Mouse (Mus musculus) heart, adult 18-20 months (tissue): Measurements from ENCODE around the gene Pla2g2d. TPM values are rescaled to one million over a fixed set of nuclear protein-coding genes. Genes with fewer than 3 reads are reported as not detected.

Experiments used
- DNase-seq, 2 experiments: peaks; one replicate each; pipeline ENCODE4 v3.0.0; 2021 to 2022; ENCODE audit warnings: mixed read lengths in 1 of 2
- long read RNA-seq, 2 experiments: library from polyadenylated mRNA; stranded (forward); transcript quantifications; one replicate each; pipeline ENCODE4 v2.0.0; 2021
- total RNA-seq, 2 experiments: library from RNA; stranded (reverse); gene quantifications; 2 replicates each; pipeline ENCODE4 v1.2.3; 2021

Gene Pla2g2d
- 1 to 10 TPM; 1.2 to 6.4 TPM for total RNA-seq
- long read RNA-seq, experiment 1, partial matches to known transcripts: 0 of 2 reads
- long read RNA-seq, experiment 1, other reads (novel, unspliced or antisense): 0 of 2 reads
- long read RNA-seq, experiment 2, transcript Pla2g2d-201 (4 exons, 2,167 nt): major isoform, 5 of 5 reads
- long read RNA-seq, experiment 2, partial matches to known transcripts: 0 of 5 reads
- long read RNA-seq, experiment 2, other reads (novel, unspliced or antisense): 0 of 5 reads

GRCm38 (mm10) chr4:138775435-138775834 lies at the start of gene Pla2g2d:
Pla2g2d (plus strand) TSS chr4:138775735.
- no peak for DNase-seq

- DNase-seq: peak; percentile 10 to 17
These were observed 49.8 kb upstream of the Pla2g2d start for GRCm38 (mm10) chr4:138725751-138726150.

- DNase-seq: peak; percentile 29 to 54
These were observed 46.4 kb upstream of the Pla2g2d start for GRCm38 (mm10) chr4:138729018-138729703.

- no peak for DNase-seq
These were observed 41.4 kb upstream of the Pla2g2d start for GRCm38 (mm10) chr4:138734105-138734504.

GRCm38 (mm10) chr4:138734863-138735262 lies 40.7 kb upstream of the Pla2g2d start:
- no peak for DNase-seq

GRCm38 (mm10) chr4:138737031-138737430 lies 38.5 kb upstream of the Pla2g2d start, which contains the start of gene Ubxn10:
Ubxn10 (minus strand) TSS chr4:138737167.
- DNase-seq: no peak

- no peak for DNase-seq
These were observed 36.2 kb upstream of the Pla2g2d start for GRCm38 (mm10) chr4:138739136-138739851.

- DNase-seq: no peak
These were observed 29.7 kb upstream of the Pla2g2d start for GRCm38 (mm10) chr4:138745884-138746283.

GRCm38 (mm10) chr4:138746866-138747265 lies 28.7 kb upstream of the Pla2g2d start:
- DNase-seq: no peak

- DNase-seq: no peak
These were observed 27.7 kb upstream of the Pla2g2d start for GRCm38 (mm10) chr4:138747851-138748250.

- peak; percentile 49 to 67 for DNase-seq
These were observed 27.0 kb upstream of the Pla2g2d start for GRCm38 (mm10) chr4:138748369-138749072.

GRCm38 (mm10) chr4:138752603-138753002 lies 22.9 kb upstream of the Pla2g2d start:
- no peak for DNase-seq

- DNase-seq: peak in 1 of 2 experiments; percentile 32
These were observed 21.9 kb upstream of the Pla2g2d start for GRCm38 (mm10) chr4:138753608-138754007.

GRCm38 (mm10) chr4:138754432-138754831 lies 21.1 kb upstream of the Pla2g2d start:
- DNase-seq: no peak

GRCm38 (mm10) chr4:138755439-138755838 lies 20.1 kb upstream of the Pla2g2d start:
- DNase-seq: no peak

GRCm38 (mm10) chr4:138755983-138756382 lies 19.6 kb upstream of the Pla2g2d start:
- no peak for DNase-seq

- no peak for DNase-seq
These were observed 18.1 kb upstream of the Pla2g2d start, which contains the start of gene Pla2g2f for GRCm38 (mm10) chr4:138757416-138757815. Pla2g2f (minus strand) TSS chr4:138757626.

GRCm38 (mm10) chr4:138762266-138762665 lies 13.3 kb upstream of the Pla2g2d start:
- DNase-seq: no peak

GRCm38 (mm10) chr4:138771970-138772369 lies 3.6 kb upstream of the Pla2g2d start:
- no peak for DNase-seq

- no peak for DNase-seq
These were observed 3.1 kb upstream of the Pla2g2d start for GRCm38 (mm10) chr4:138772386-138772785.

- no peak for DNase-seq
These were observed 2.2 kb downstream of the Pla2g2d start for GRCm38 (mm10) chr4:138777417-138778407.
